Mouse (Mus musculus): ENCODE results near the gene Lsr. TPM values are rescaled to one million over a fixed set of nuclear protein-coding genes. Genes with fewer than 3 reads are reported as not detected.
"Not testable (repeated sequence)": the region's sequence is repeated elsewhere in the genome, so short reads cannot be mapped to it uniquely, and the experiment has no call there.

The Lsr gene
- polyA plus RNA-seq, 1 experiment from 2014 or later, result 31.3 TPM

- H3K4me3 ChIP-seq; DNase-seq (ENCODE audit: low spot score); H3K4me1 ChIP-seq; H3K27me3 ChIP-seq (ENCODE audit: low read depth, poor library complexity, severe bottlenecking); H3K27ac ChIP-seq; H3K9me3 ChIP-seq (replicated peaks): not testable (repeated sequence)
- H3K36me3 ChIP-seq, result peaks cover 34% of the 10 kb centered on the region
- 77% methylated on average over 2 of the region's 2 CpGs for WGBS
Observed at GRCm38 (mm10) chr7:30944706-30945105, 28.6 kb downstream of the Lsr start.

- no peak for DNase-seq (ENCODE audit: low spot score)
- no peaks in the 10 kb centered on the region for H3K9me3 ChIP-seq (replicated peaks)
- H3K27ac ChIP-seq, result no peak within 1 kb of the TSS
- WGBS, result 71% methylated on average over 9 of the region's 9 CpGs
- H3K4me1 ChIP-seq, result no peaks in the 10 kb centered on the region
- H3K27me3 ChIP-seq (ENCODE audit: low read depth, poor library complexity, severe bottlenecking), result no peaks in the 10 kb centered on the region
- peaks cover 27% of the 10 kb centered on the region for H3K36me3 ChIP-seq
- no peak within 1 kb of the TSS for H3K4me3 ChIP-seq
Observed at GRCm38 (mm10) chr7:30943909-30944635, 29.2 kb downstream of the Lsr start, which contains the start of gene Hamp. Gene Hamp (minus strand): TSS chr7:30944032.

GRCm38 (mm10) chr7:30942365-30942764 lies 30.9 kb downstream of the Lsr start:
- not testable (repeated sequence) for H3K27ac ChIP-seq; H3K9me3 ChIP-seq (replicated peaks); H3K4me1 ChIP-seq; H3K4me3 ChIP-seq; DNase-seq (ENCODE audit: low spot score); H3K27me3 ChIP-seq (ENCODE audit: low read depth, poor library complexity, severe bottlenecking)
- WGBS, result 48% methylated on average over 3 of the region's 3 CpGs
- peaks cover 17% of the 10 kb centered on the region for H3K36me3 ChIP-seq

GRCm38 (mm10) chr7:30940070-30940469 lies 33.2 kb downstream of the Lsr start:
- whole genome bisulfite sequencing, result 74% methylated on average over 1 of the region's 1 CpGs
- H3K27ac ChIP-seq; DNase-seq (ENCODE audit: low spot score); H3K4me3 ChIP-seq; H3K27me3 ChIP-seq (ENCODE audit: low read depth, poor library complexity, severe bottlenecking); H3K9me3 ChIP-seq (replicated peaks); H3K4me1 ChIP-seq; H3K36me3 ChIP-seq: not testable (repeated sequence)

- H3K36me3 ChIP-seq; H3K27me3 ChIP-seq (ENCODE audit: low read depth, poor library complexity, severe bottlenecking); DNase-seq (ENCODE audit: low spot score); H3K27ac ChIP-seq; H3K4me1 ChIP-seq; H3K9me3 ChIP-seq (replicated peaks); H3K4me3 ChIP-seq: not testable (repeated sequence)
- WGBS, result 84% methylated on average over 6 of the region's 6 CpGs
Observed at GRCm38 (mm10) chr7:30935422-30936099, 37.7 kb downstream of the Lsr start.

- H3K27me3 ChIP-seq (ENCODE audit: low read depth, poor library complexity, severe bottlenecking); H3K4me1 ChIP-seq; H3K36me3 ChIP-seq; H3K9me3 ChIP-seq (replicated peaks); H3K27ac ChIP-seq; DNase-seq (ENCODE audit: low spot score); H3K4me3 ChIP-seq: not testable (repeated sequence)
- WGBS, result 80% methylated on average over 2 of the region's 2 CpGs
Observed at GRCm38 (mm10) chr7:30924581-30924980, 48.7 kb downstream of the Lsr start, which contains the start of gene Hamp2. Gene Hamp2 (minus strand): TSS chr7:30924681.

GRCm38 (mm10) chr7:30924071-30924470 lies 49.2 kb downstream of the Lsr start:
- Histone ChIP-seq H3K4me3 (no peak overlapping the region), H3K27me3 (ENCODE audit: low read depth, poor library complexity, severe bottlenecking) (no peaks in the 10 kb centered on the region), H3K4me1 (no peaks in the 10 kb centered on the region), H3K9me3 (replicated peaks) (no peaks in the 10 kb centered on the region), H3K36me3 (no peaks in the 10 kb centered on the region), H3K27ac (no peak overlapping the region)
- no peak for DNase-seq (ENCODE audit: low spot score)
- 65% methylated on average over 3 of the region's 3 CpGs for WGBS

GRCm38 (mm10) chr7:30922490-30922889 lies 50.8 kb downstream of the Lsr start:
- DNase-seq (ENCODE audit: low spot score); H3K4me1 ChIP-seq; H3K27me3 ChIP-seq (ENCODE audit: low read depth, poor library complexity, severe bottlenecking); H3K27ac ChIP-seq; H3K4me3 ChIP-seq; H3K36me3 ChIP-seq; H3K9me3 ChIP-seq (replicated peaks): not testable (repeated sequence)
- 65% methylated on average over 3 of the region's 3 CpGs for WGBS

GRCm38 (mm10) chr7:30920217-30920616 lies 53.0 kb downstream of the Lsr start:
- H3K27ac ChIP-seq, result no peak overlapping the region
- no peaks in the 10 kb centered on the region for H3K27me3 ChIP-seq (ENCODE audit: low read depth, poor library complexity, severe bottlenecking)
- H3K4me3 ChIP-seq, result no peak overlapping the region
- H3K36me3 ChIP-seq, result no peaks in the 10 kb centered on the region
- 71% methylated on average over 3 of the region's 3 CpGs for WGBS
- peaks cover 6% of the 10 kb centered on the region; the same call in 1 of the 2 replicates for H3K4me1 ChIP-seq
- no peak for DNase-seq (ENCODE audit: low spot score)
- no peaks in the 10 kb centered on the region for H3K9me3 ChIP-seq (replicated peaks)

- DNase-seq (ENCODE audit: low spot score), result no peak
- Histone ChIP-seq H3K27me3 (ENCODE audit: low read depth, poor library complexity, severe bottlenecking) (no peaks in the 10 kb centered on the region), H3K9me3 (replicated peaks) (no peaks in the 10 kb centered on the region), H3K27ac (no peak overlapping the region), H3K4me3 (no peak overlapping the region), H3K4me1 (peaks cover 9% of the 10 kb centered on the region), H3K36me3 (no peaks in the 10 kb centered on the region)
- WGBS, result 73% methylated on average over 4 of the region's 4 CpGs
Observed at GRCm38 (mm10) chr7:30917219-30917618, 56.0 kb downstream of the Lsr start.

GRCm38 (mm10) chr7:30916713-30917112 lies 56.6 kb downstream of the Lsr start:
- H3K27ac ChIP-seq, result no peak overlapping the region
- H3K36me3 ChIP-seq, result no peaks in the 10 kb centered on the region
- WGBS, result 45% methylated on average over 6 of the region's 6 CpGs
- H3K4me3 ChIP-seq, result no peak overlapping the region
- H3K9me3 ChIP-seq (replicated peaks), result no peaks in the 10 kb centered on the region
- no peaks in the 10 kb centered on the region for H3K27me3 ChIP-seq (ENCODE audit: low read depth, poor library complexity, severe bottlenecking)
- DNase-seq (ENCODE audit: low spot score), result no peak
- H3K4me1 ChIP-seq, result peaks cover 9% of the 10 kb centered on the region

- no peaks in the 10 kb centered on the region for H3K9me3 ChIP-seq (replicated peaks)
- no peak within 1 kb of the TSS for H3K4me3 ChIP-seq
- peaks cover 9% of the 10 kb centered on the region for H3K4me1 ChIP-seq
- H3K27me3 ChIP-seq (ENCODE audit: low read depth, poor library complexity, severe bottlenecking), result no peaks in the 10 kb centered on the region
- no peak within 1 kb of the TSS for H3K27ac ChIP-seq
- no peaks in the 10 kb centered on the region for H3K36me3 ChIP-seq
- WGBS, result 81% methylated on average over 8 of the region's 8 CpGs
- DNase-seq (ENCODE audit: low spot score), result no peak
Observed at GRCm38 (mm10) chr7:30914732-30915131, 58.5 kb downstream of the Lsr start, which contains the start of gene Mag. Gene Mag (minus strand): TSS chr7:30914873.

GRCm38 (mm10) chr7:30909773-30910172 lies 63.5 kb downstream of the Lsr start:
- no peak for DNase-seq (ENCODE audit: low spot score)
- Histone ChIP-seq H3K9me3 (replicated peaks) (no peaks in the 10 kb centered on the region), H3K4me3 (no peak overlapping the region), H3K4me1 (peaks cover 17% of the 10 kb centered on the region), H3K27me3 (ENCODE audit: low read depth, poor library complexity, severe bottlenecking) (0 out of 2 replicates have a peak, but pooled peaks cover 5% of the 10 kb centered on the region), H3K27ac (no peak overlapping the region), H3K36me3 (no peaks in the 10 kb centered on the region)
- 84% methylated on average over 6 of the region's 6 CpGs for WGBS
